Mouse (Mus musculus) testis, adult 2 months (tissue): ENCODE results near the gene D630045J12Rik.

Source experiments
- CTCF ChIP-seq: fragments of 200-500 bp; IDR thresholded peaks from 2 replicates; pipeline ENCODE4 v1.5.1; 2012; ENCODE audit warnings: low read depth, mild to moderate bottlenecking, inconsistent platforms, low read length, moderate library complexity; ENCODE audit not compliant: control insufficient read depth, insufficient read depth, insufficient replicate concordance
- POLR2A ChIP-seq: fragments of 200-500 bp; IDR thresholded peaks from 2 replicates; pipeline ENCODE4 v1.6.1; 2012; ENCODE audit warnings: low read depth, mild to moderate bottlenecking, inconsistent platforms, low read length, moderate library complexity; ENCODE audit not compliant: control insufficient read depth

GRCm38 (mm10) chr6:38109160-38109795 lies 144.5 kb downstream of the D630045J12Rik start, which contains the start of gene Tmem213:
- TF ChIP-seq CTCF (no peak), POLR2A (no peak)
